Mouse (Mus musculus): ENCODE data around the gene Gm10944. TPM values are rescaled to one million over a fixed set of nuclear protein-coding genes. Genes with fewer than 3 reads are reported as not detected.
A peak's percentile ranks its signal among the peaks of the same experiment; 100 is the strongest.

Gene Gm10944
- total and polyA plus RNA-seq, 2 experiments from 2014 or later: not detected

DNA sequence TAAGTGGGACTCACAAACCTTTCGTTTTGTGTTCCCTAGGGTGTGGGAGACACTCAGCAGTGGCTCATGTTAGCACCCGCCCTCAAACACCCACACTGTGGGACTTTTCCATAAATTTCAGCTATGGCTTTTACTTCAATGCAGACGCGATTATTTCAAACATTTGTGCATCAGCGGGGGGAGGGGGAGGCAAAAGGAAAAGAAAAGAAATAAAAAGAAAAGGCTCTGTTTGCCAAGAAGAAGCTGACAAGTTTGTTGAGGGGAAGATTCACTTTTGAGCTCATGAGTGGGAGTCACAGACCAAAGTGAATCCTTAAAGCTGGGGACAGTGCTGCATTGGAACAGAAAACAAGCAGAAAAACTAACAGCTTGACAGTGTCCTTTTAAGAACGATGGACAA, 16.3 kb downstream of the Gm10944 start:
- TF ChIP-seq CTCF (IDR thresholded peaks at IDR 0.05; ENCODE audit: low read depth): no peak
- no peaks in the 10 kb centered on the region for H3K9me3 ChIP-seq (ENCODE audit: low read length)
- no peaks in the 10 kb centered on the region for H3K4me1 ChIP-seq (ENCODE audit: insufficient read depth)
- no peaks in the 10 kb centered on the region for H3K27me3 ChIP-seq (ENCODE audit: insufficient read depth, low read length)
- H3K4me2 ChIP-seq (ENCODE audit: low read depth): no peak overlapping the region
- DNase-seq (no peak), ATAC-seq (no peak)
- no peak overlapping the region for H3K4me3 ChIP-seq (ENCODE audit: low read depth, low read length)
- H3K36me3 ChIP-seq (ENCODE audit: insufficient read depth): no peaks in the 10 kb centered on the region
- 78% methylated on average over 6 of the region's 6 CpGs for WGBS
- H3K9ac ChIP-seq: no peak overlapping the region
- no peak overlapping the region for H3K27ac ChIP-seq (ENCODE audit: low read depth, low read length)

GRCm38 (mm10) chr10:10700903-10701302, 19.8 kb downstream of the Gm10944 start:
- no peak for TF ChIP-seq CTCF (IDR thresholded peaks at IDR 0.05; ENCODE audit: low read depth)
- Histone ChIP-seq H3K9ac (no peak overlapping the region), H3K9me3 (ENCODE audit: low read length) (no peaks in the 10 kb centered on the region), H3K4me3 (ENCODE audit: low read depth, low read length) (no peak overlapping the region), H3K4me2 (ENCODE audit: low read depth) (no peak overlapping the region), H3K27ac (ENCODE audit: low read depth, low read length) (no peak overlapping the region), H3K4me1 (ENCODE audit: insufficient read depth) (no peaks in the 10 kb centered on the region), H3K27me3 (ENCODE audit: insufficient read depth, low read length) (no peaks in the 10 kb centered on the region), H3K36me3 (ENCODE audit: insufficient read depth) (no peaks in the 10 kb centered on the region)
- 45% methylated on average over 1 of the region's 1 CpGs for WGBS
- ATAC-seq: peak; percentile 23; the same call in 1 of the 2 replicates
- no peak for DNase-seq

DNA sequence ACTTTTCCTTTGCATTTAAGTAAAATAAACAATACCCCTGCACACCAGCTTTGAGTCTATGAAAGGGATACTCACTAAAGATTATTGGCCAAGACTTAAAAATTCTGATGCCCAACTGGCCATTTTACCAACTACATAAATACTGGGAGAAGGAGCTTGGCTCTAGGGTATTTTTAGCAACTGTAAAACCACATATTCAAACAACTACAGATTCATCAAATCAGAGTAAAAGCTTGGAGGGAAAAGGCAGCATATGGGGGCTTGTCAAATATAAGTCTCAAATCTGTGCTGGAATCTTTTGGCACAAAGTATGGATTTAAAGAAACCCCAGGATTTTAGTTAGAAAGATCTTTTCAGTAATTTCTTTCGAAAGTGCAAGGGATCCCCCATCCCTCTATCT, 20.2 kb downstream of the Gm10944 start:
- H3K4me2 ChIP-seq (ENCODE audit: low read depth): no peak overlapping the region
- H3K9ac ChIP-seq: no peak overlapping the region
- peak; percentile 80 for ATAC-seq
- no peaks in the 10 kb centered on the region for H3K27me3 ChIP-seq (ENCODE audit: insufficient read depth, low read length)
- no peak overlapping the region for H3K4me3 ChIP-seq (ENCODE audit: low read depth, low read length)
- no peak for TF ChIP-seq CTCF (IDR thresholded peaks at IDR 0.05; ENCODE audit: low read depth)
- peak; percentile 55 for DNase-seq
- H3K27ac ChIP-seq (ENCODE audit: low read depth, low read length): no peak overlapping the region
- no peaks in the 10 kb centered on the region for H3K9me3 ChIP-seq (ENCODE audit: low read length)
- no peaks in the 10 kb centered on the region for H3K4me1 ChIP-seq (ENCODE audit: insufficient read depth)
- H3K36me3 ChIP-seq (ENCODE audit: insufficient read depth): no peaks in the 10 kb centered on the region
- WGBS: 66% methylated on average over 1 of the region's 1 CpGs

DNA sequence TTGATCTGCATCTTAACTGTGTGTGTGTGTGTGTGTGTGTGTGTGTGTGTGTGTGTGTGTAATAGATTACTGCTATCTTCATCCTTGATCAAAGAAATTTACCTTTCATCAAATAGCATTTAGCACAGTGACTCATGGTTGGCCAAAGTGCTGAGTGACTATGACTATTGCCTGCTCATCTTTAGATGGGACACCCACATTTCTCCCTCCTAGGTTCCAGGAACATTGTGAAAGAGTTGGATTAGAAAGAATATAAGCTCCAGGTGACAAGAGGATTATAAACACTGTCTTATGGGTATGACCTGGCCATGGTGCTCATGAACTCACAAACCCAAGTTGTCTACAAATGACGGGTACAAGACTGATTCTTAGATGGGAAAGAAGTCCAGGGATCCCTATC, 26.9 kb downstream of the Gm10944 start:
- no peak overlapping the region for H3K4me3 ChIP-seq (ENCODE audit: low read depth, low read length)
- H3K27ac ChIP-seq (ENCODE audit: low read depth, low read length): no peak overlapping the region
- DNase-seq (no peak), ATAC-seq (no peak)
- 96% methylated on average over 1 of the region's 1 CpGs for WGBS
- no peaks in the 10 kb centered on the region for H3K36me3 ChIP-seq (ENCODE audit: insufficient read depth)
- H3K4me1 ChIP-seq (ENCODE audit: insufficient read depth): no peaks in the 10 kb centered on the region
- no peak for TF ChIP-seq CTCF (IDR thresholded peaks at IDR 0.05; ENCODE audit: low read depth)
- H3K4me2 ChIP-seq (ENCODE audit: low read depth): no peak overlapping the region
- no peaks in the 10 kb centered on the region for H3K9me3 ChIP-seq (ENCODE audit: low read length)
- no peaks in the 10 kb centered on the region for H3K27me3 ChIP-seq (ENCODE audit: insufficient read depth, low read length)
- no peak overlapping the region for H3K9ac ChIP-seq

DNA sequence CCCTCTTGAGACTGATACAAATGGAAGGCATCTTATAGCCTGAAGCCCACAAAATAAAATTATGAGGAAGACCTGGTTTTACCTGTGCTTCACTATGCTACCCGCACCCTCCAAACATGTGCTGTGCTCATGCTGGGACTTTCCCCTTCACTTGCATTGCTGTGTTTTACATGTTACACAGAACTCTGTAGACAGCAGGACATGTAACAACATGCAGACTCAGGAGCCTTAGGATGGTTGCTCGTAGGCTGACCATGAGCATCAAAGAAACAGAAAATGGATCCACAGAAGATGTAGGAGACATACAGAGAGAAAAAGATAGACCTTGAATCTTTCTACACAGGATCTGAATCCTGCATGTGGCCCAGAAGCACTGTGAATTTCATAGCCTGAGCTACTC, 29.2 kb downstream of the Gm10944 start:
- 95% methylated on average over 2 of the region's 2 CpGs for WGBS

GRCm38 (mm10) chr10:10710837-10711236, 29.7 kb downstream of the Gm10944 start:
- no peak for TF ChIP-seq CTCF (IDR thresholded peaks at IDR 0.05; ENCODE audit: low read depth)
- Histone ChIP-seq H3K9ac (no peak overlapping the region), H3K27ac (ENCODE audit: low read depth, low read length) (no peak overlapping the region), H3K4me2 (ENCODE audit: low read depth) (no peak overlapping the region), H3K9me3 (ENCODE audit: low read length) (no peaks in the 10 kb centered on the region), H3K4me3 (ENCODE audit: low read depth, low read length) (no peak overlapping the region), H3K27me3 (ENCODE audit: insufficient read depth, low read length) (no peaks in the 10 kb centered on the region), H3K4me1 (ENCODE audit: insufficient read depth) (no peaks in the 10 kb centered on the region), H3K36me3 (ENCODE audit: insufficient read depth) (no peaks in the 10 kb centered on the region)
- ATAC-seq (peak; percentile 56), DNase-seq (no peak)
- 51% methylated on average over 2 of the region's 2 CpGs for WGBS

More for the DNA sequence above, 29.2 kb downstream of the Gm10944 start:
- H3K27ac ChIP-seq (ENCODE audit: low read depth, low read length): no peak overlapping the region
- DNase-seq: no peak
- H3K4me2 ChIP-seq (ENCODE audit: low read depth): no peak overlapping the region
- H3K9ac ChIP-seq: no peak overlapping the region
- no peak overlapping the region for H3K4me3 ChIP-seq (ENCODE audit: low read depth, low read length)
- no peaks in the 10 kb centered on the region for H3K36me3 ChIP-seq (ENCODE audit: insufficient read depth)
- no peak for TF ChIP-seq CTCF (IDR thresholded peaks at IDR 0.05; ENCODE audit: low read depth)
- no peak for ATAC-seq
- H3K27me3 ChIP-seq (ENCODE audit: insufficient read depth, low read length): no peaks in the 10 kb centered on the region
- no peaks in the 10 kb centered on the region for H3K4me1 ChIP-seq (ENCODE audit: insufficient read depth)
- H3K9me3 ChIP-seq (ENCODE audit: low read length): no peaks in the 10 kb centered on the region

DNA sequence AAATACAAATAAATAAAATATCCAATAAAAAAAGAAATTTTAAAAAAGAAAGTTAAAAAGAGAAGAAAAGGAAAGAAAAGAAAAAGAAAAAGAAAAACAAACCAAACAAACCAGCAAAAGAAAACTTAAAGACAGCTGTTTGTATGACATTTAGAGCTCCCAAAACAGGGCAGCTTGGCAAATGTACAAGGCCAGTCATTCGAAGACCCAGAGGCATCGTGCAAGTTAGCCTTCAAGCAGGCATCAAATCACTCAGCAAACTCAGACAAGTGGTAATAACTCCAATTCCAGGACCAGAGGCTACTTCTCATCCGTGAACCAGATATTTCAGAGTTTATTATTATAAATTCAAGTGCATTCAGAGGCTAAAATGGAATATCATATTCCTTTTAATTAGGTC, 45.4 kb downstream of the Gm10944 start:
- Histone ChIP-seq H3K27ac (ENCODE audit: low read depth, low read length) (no peak overlapping the region), H3K27me3 (ENCODE audit: insufficient read depth, low read length) (no peaks in the 10 kb centered on the region), H3K9ac (no peak overlapping the region), H3K4me1 (ENCODE audit: insufficient read depth) (no peaks in the 10 kb centered on the region), H3K4me2 (ENCODE audit: low read depth) (no peak overlapping the region), H3K4me3 (ENCODE audit: low read depth, low read length) (no peak overlapping the region), H3K36me3 (ENCODE audit: insufficient read depth) (no peaks in the 10 kb centered on the region), H3K9me3 (ENCODE audit: low read length) (no peaks in the 10 kb centered on the region)
- DNase-seq (no peak), ATAC-seq (no peak)
- 87% methylated on average over 3 of the region's 3 CpGs for WGBS
- TF ChIP-seq CTCF (IDR thresholded peaks at IDR 0.05; ENCODE audit: low read depth): no peak

Other genes starting within 250 kb of the Gm10944 start
- 0.62 and 0.95 TPM in 2 replicates for gene Adgb, start 209.0 kb upstream of the Gm10944 start, total RNA-seq (2014; rRNA removed)
- 0.16 and 0.30 TPM in 2 replicates for gene Adgb, start 209.0 kb upstream of the Gm10944 start, polyA plus RNA-seq (2015; fragmentation: Nextera tagmentation; extraction: Ambion mirVana)
- 3.2 TPM in 2 replicates for gene Rab32, start 123.1 kb upstream of the Gm10944 start, total RNA-seq (2014; rRNA removed)
- 3.5 and 3.6 TPM in 2 replicates for gene Rab32, start 123.1 kb upstream of the Gm10944 start, polyA plus RNA-seq (2015; fragmentation: Nextera tagmentation; extraction: Ambion mirVana)

Measured in forebrain, postnatal 0 days (tissue).